Comparison of ENCODE assay signal across 9 mouse cellular contexts in genomic region chr2:155979328-155979991, GRCm38 (mm10). TPM values are rescaled to one million over a fixed set of nuclear protein-coding genes. Genes with fewer than 3 reads are reported as not detected.
A peak's percentile ranks its signal among the peaks of the same experiment; 100 is the strongest.
DNase-seq lines count a peak whose midpoint lies in the region; ATAC-seq and TF ChIP-seq lines count a peak whose summit lies in the region.
"Had no signal": no experiment of that assay in that cellular context is flagged by ENCODE, and none has a peak within 500 bp of the region (broad histone marks: within the 10 kb centered on the region; RNA-seq: fewer than 3 reads in every experiment).

No protein-coding gene starts in this region.

- no peaks in the 10 kb centered on the region for H3K4me1 ChIP-seq in kidney, postnatal 0 days (replicated peaks; ENCODE audit: insufficient read depth, low read length)
- no peaks in the 10 kb centered on the region for H3K4me1 ChIP-seq in forebrain, embryonic 16.5 days (replicated peaks; ENCODE audit: control insufficient read depth, insufficient read depth, low read length)
- no peaks in the 10 kb centered on the region for H3K4me1 ChIP-seq in hindbrain, embryonic 10.5 days (replicated peaks)
- H3K4me1 ChIP-seq: limb, embryonic 12.5 days had no signal

- no peaks in the 10 kb centered on the region for H3K9me3 ChIP-seq in kidney, postnatal 0 days (replicated peaks; ENCODE audit: low read length)
- H3K9me3 ChIP-seq in forebrain, embryonic 16.5 days (ENCODE audit: control insufficient read depth, low read length): no peaks in the 10 kb centered on the region
- H3K9me3 ChIP-seq in hindbrain, embryonic 10.5 days: no peaks in the 10 kb centered on the region
- H3K9me3 ChIP-seq: limb, embryonic 12.5 days had no signal

- TF ChIP-seq CTCF in C2C12 (IDR thresholded peaks at IDR 0.05; ENCODE audit: control insufficient read depth, insufficient read depth, insufficient read length): no peak
- no peak for TF ChIP-seq CTCF in kidney, postnatal 0 days (IDR thresholded peaks at IDR 0.05; ENCODE audit: low read depth)

- peaks cover 22% of the 10 kb centered on the region for H3K79me2 ChIP-seq in C2C12 (ENCODE audit: control insufficient read depth, insufficient read depth)

- H3ac ChIP-seq in C2C12 (ENCODE audit: control insufficient read depth, insufficient read length, low read depth): peak overlapping the region; percentile 49

- no peak overlapping the region for H3K9ac ChIP-seq in kidney, postnatal 0 days (ENCODE audit: low read depth, low read length)
- no peak overlapping the region for H3K9ac ChIP-seq in forebrain, embryonic 16.5 days (replicated peaks; ENCODE audit: low read depth, low read length)
- H3K9ac ChIP-seq: limb, embryonic 12.5 days had no signal

- no peaks in the 10 kb centered on the region for H3K27me3 ChIP-seq in C2C12 (ENCODE audit: control insufficient read depth, insufficient read depth, insufficient read length)
- no peaks in the 10 kb centered on the region for H3K27me3 ChIP-seq in kidney, postnatal 0 days (ENCODE audit: insufficient read depth, low read length)
- H3K27me3 ChIP-seq in forebrain, embryonic 16.5 days (replicated peaks; ENCODE audit: control insufficient read depth, insufficient read depth, low read length): no peaks in the 10 kb centered on the region
- no peaks in the 10 kb centered on the region for H3K27me3 ChIP-seq in hindbrain, embryonic 10.5 days (ENCODE audit: insufficient read depth, poor library complexity, severe bottlenecking)
- H3K27me3 ChIP-seq: limb, embryonic 12.5 days had no signal

- 43% methylated on average over 5 of the region's 5 CpGs for WGBS in kidney, postnatal 0 days
- 88% methylated on average over 5 of the region's 5 CpGs for WGBS in forebrain, embryonic 16.5 days
- 85% methylated on average over 5 of the region's 5 CpGs for WGBS in hindbrain, embryonic 10.5 days

- H3K27ac ChIP-seq in kidney, postnatal 0 days: no peak overlapping the region; the same call in 1 of the 2 replicates
- no peak overlapping the region for H3K27ac ChIP-seq in forebrain, embryonic 16.5 days (ENCODE audit: low read length)
- no peak overlapping the region for H3K27ac ChIP-seq in hindbrain, embryonic 10.5 days
- H3K27ac ChIP-seq: limb, embryonic 12.5 days had no signal

- H3K4me3 ChIP-seq in C2C12 (ENCODE audit: insufficient read depth, poor library complexity, severe bottlenecking): peak overlapping the region; percentile 16
- no peak overlapping the region for H3K4me3 ChIP-seq in kidney, postnatal 0 days (replicated peaks; ENCODE audit: low read depth, low read length)
- H3K4me3 ChIP-seq in forebrain, embryonic 16.5 days (replicated peaks; ENCODE audit: low read length): no peak overlapping the region
- H3K4me3 ChIP-seq in hindbrain, embryonic 10.5 days: no peak overlapping the region
- H3K4me3 ChIP-seq: limb, embryonic 12.5 days had no signal

- peaks cover 90% of the 10 kb centered on the region for H3K36me3 ChIP-seq in C2C12 (ENCODE audit: control insufficient read depth, insufficient read depth)
- peaks cover 69% of the 10 kb centered on the region for H3K36me3 ChIP-seq in kidney, postnatal 0 days (ENCODE audit: insufficient read depth, low read length)
- peaks cover 41% of the 10 kb centered on the region for H3K36me3 ChIP-seq in forebrain, embryonic 16.5 days (ENCODE audit: control insufficient read depth, insufficient read depth)
- H3K36me3 ChIP-seq in hindbrain, embryonic 10.5 days: peaks cover 98% of the 10 kb centered on the region

- peaks cover 9% of the 10 kb centered on the region for H3K79me3 ChIP-seq in C2C12 (ENCODE audit: low read depth)

- no peak overlapping the region; the same call in 1 of the 2 replicates for H3K4me2 ChIP-seq in kidney, postnatal 0 days (ENCODE audit: low read length)
- H3K4me2 ChIP-seq in forebrain, embryonic 16.5 days (ENCODE audit: low read length): no peak overlapping the region
- H3K4me2 ChIP-seq: limb, embryonic 12.5 days had no signal

- peak; percentile 99 for ATAC-seq in common myeloid progenitor, adult 5-6 weeks (replicated peaks; ENCODE audit: low read depth, poor library complexity, severe bottlenecking)
- ATAC-seq in kidney, postnatal 0 days (replicated peaks; ENCODE audit: low FRiP score, low read depth): peak; percentile 46; the same call in 1 of the 2 replicates
- ATAC-seq in forebrain, embryonic 16.5 days: no peak
- no peak for ATAC-seq in cerebellum, adult (ENCODE audit: insufficient number of reproducible peaks, low FRiP score, low TSS enrichment)

- peak; percentile 75 for DNase-seq in kidney, postnatal 0 days (ENCODE audit: low spot score)
- peak; percentile 7 for DNase-seq in mesoderm, embryonic 11.5 days (ENCODE audit: low read depth, low spot score)
- no peak for DNase-seq in cerebellum, postnatal 25 days
- no peak for DNase-seq in hindbrain, embryonic 10.5 days (ENCODE audit: low spot score)

TF ChIP-seq in C2C12, 6 proteins besides CTCF, POLR2A, EP300 and RAD21:
- TF ChIP-seq MAX (IDR thresholded peaks at IDR 0.05) (no peak), USF1 (IDR thresholded peaks at IDR 0.05; ENCODE audit: low read depth) (no peak), FOSL1 (IDR thresholded peaks at IDR 0.05; ENCODE audit: insufficient read depth, low read length, poor library complexity, severe bottlenecking) (no peak), MYOD1 (IDR thresholded peaks at IDR 0.05; ENCODE audit: control insufficient read depth, insufficient read length, low read depth) (no peak), MYOG (IDR thresholded peaks at IDR 0.05; ENCODE audit: control insufficient read depth, extremely low read depth, insufficient read length) (no peak)

RNA-seq across cellular contexts. Expression of gene Cep250, which starts 23.2 kb away (rescaled TPM):
- 24.1 TPM for polyA plus RNA-seq in C2C12 (2012; fragmentation: generic; extraction: Trizol)
- 36.6 and 46.4 TPM in 2 replicates for total RNA-seq in common myeloid progenitor, adult 5-6 weeks (2017)
- 10.1 and 11.0 TPM in 2 replicates for polyA plus RNA-seq in kidney, postnatal 0 days (2015; fragmentation: Nextera tagmentation; extraction: Ambion mirVana)
- 17.0 and 18.9 TPM in 2 replicates for polyA plus RNA-seq in forebrain, embryonic 16.5 days (2015; fragmentation: Nextera tagmentation; extraction: Ambion mirVana)
- 21.6 and 27.6 TPM in 2 replicates for polyA plus RNA-seq in hindbrain, embryonic 10.5 days (2016; fragmentation: Nextera tagmentation; extraction: Ambion mirVana)

RNA-seq across cellular contexts. Expression of gene 6430550D23Rik, which starts 28.3 kb away (rescaled TPM):
- 0.09 TPM for polyA plus RNA-seq in C2C12 (2012; fragmentation: generic; extraction: Trizol)
- total RNA-seq in common myeloid progenitor, adult 5-6 weeks (2017): 4.3 TPM in 1 of 2 replicates, not detected in the other
- polyA plus RNA-seq in kidney, postnatal 0 days (2015; fragmentation: Nextera tagmentation; extraction: Ambion mirVana): 0.68 and 2.5 TPM in 2 replicates
- polyA plus RNA-seq in forebrain, embryonic 16.5 days (2015; fragmentation: Nextera tagmentation; extraction: Ambion mirVana): 1.7 and 2.4 TPM in 2 replicates
- polyA plus RNA-seq in hindbrain, embryonic 10.5 days (2016; fragmentation: Nextera tagmentation; extraction: Ambion mirVana): 1.2 and 1.5 TPM in 2 replicates

RNA-seq across cellular contexts. Expression of gene Ergic3, which starts 28.4 kb away (rescaled TPM):
- 230 TPM for polyA plus RNA-seq in C2C12 (2012; fragmentation: generic; extraction: Trizol)
- 55.3 and 84.7 TPM in 2 replicates for total RNA-seq in common myeloid progenitor, adult 5-6 weeks (2017)
- polyA plus RNA-seq in kidney, postnatal 0 days (2015; fragmentation: Nextera tagmentation; extraction: Ambion mirVana): 219 and 231 TPM in 2 replicates
- polyA plus RNA-seq in forebrain, embryonic 16.5 days (2015; fragmentation: Nextera tagmentation; extraction: Ambion mirVana): 350 and 382 TPM in 2 replicates
- polyA plus RNA-seq in hindbrain, embryonic 10.5 days (2016; fragmentation: Nextera tagmentation; extraction: Ambion mirVana): 223 and 257 TPM in 2 replicates

RNA-seq across cellular contexts. Expression of gene Gdf5, which starts 34.3 kb away (rescaled TPM):
- not detected for polyA plus RNA-seq in C2C12 (2012; fragmentation: generic; extraction: Trizol)
- total RNA-seq in common myeloid progenitor, adult 5-6 weeks (2017): not detected in 2 replicates
- polyA plus RNA-seq in kidney, postnatal 0 days (2015; fragmentation: Nextera tagmentation; extraction: Ambion mirVana): 0.64 and 0.91 TPM in 2 replicates
- polyA plus RNA-seq in forebrain, embryonic 16.5 days (2015; fragmentation: Nextera tagmentation; extraction: Ambion mirVana): 2.7 and 4.5 TPM in 2 replicates
- polyA plus RNA-seq in hindbrain, embryonic 10.5 days (2016; fragmentation: Nextera tagmentation; extraction: Ambion mirVana): 0.42 and 1.1 TPM in 2 replicates

RNA-seq across cellular contexts. Expression of gene Gm15557, which starts 38.9 kb away (rescaled TPM):
- polyA plus RNA-seq in C2C12 (2012; fragmentation: generic; extraction: Trizol): not detected
- not detected in 2 replicates for total RNA-seq in common myeloid progenitor, adult 5-6 weeks (2017)
- not detected in 2 replicates for polyA plus RNA-seq in kidney, postnatal 0 days (2015; fragmentation: Nextera tagmentation; extraction: Ambion mirVana)
- polyA plus RNA-seq in forebrain, embryonic 16.5 days (2015; fragmentation: Nextera tagmentation; extraction: Ambion mirVana): not detected in 2 replicates
- not detected in 2 replicates for polyA plus RNA-seq in hindbrain, embryonic 10.5 days (2016; fragmentation: Nextera tagmentation; extraction: Ambion mirVana)

Comparison
In these comparisons a context has a peak if more than half of its experiments do, and no peak if none do; other contexts are left out.
1. ATAC-seq: peak in common myeloid progenitor, adult 5-6 weeks (single experiment) and kidney, postnatal 0 days (single experiment); none in forebrain, embryonic 16.5 days (single experiment) and cerebellum, adult (single experiment).
2. DNase-seq: peak in kidney, postnatal 0 days (single experiment) and mesoderm, embryonic 11.5 days (single experiment); none in cerebellum, postnatal 25 days (0 of 2) and hindbrain, embryonic 10.5 days (single experiment).